Mouse (Mus musculus) megakaryocyte, embryonic 14.5 days (primary cell): ENCODE data around the gene Wbp2.

ENCODE experiments used
- FLI1 ChIP-seq: IDR thresholded peaks from 2 replicates; pipeline ENCODE4 v1.6.1; 2012; ENCODE audit warnings: low read length, inconsistent platforms, mixed read lengths
- GATA1 ChIP-seq: IDR thresholded peaks from 3 replicates; pipeline ENCODE4 v1.6.1; 2012; ENCODE audit warnings: mixed read lengths, low read length, inconsistent platforms, borderline replicate concordance

GRCm38 (mm10) chr11:116042372-116043138, 44.2 kb downstream of the Wbp2 start:
- TF ChIP-seq FLI1, result no peak
- TF ChIP-seq GATA1, result no peak
